Mouse (Mus musculus) E14TG2a.4 (cell line): ENCODE data around the gene Dusp22.

Source experiments
- CTCF ChIP-seq: conservative IDR thresholded peaks from 2 replicates; pipeline ENCODE4 v1.5.1; 2014; ENCODE audit warnings: low read length
- NANOG ChIP-seq: IDR thresholded peaks from 2 replicates; pipeline ENCODE4 v1.6.1; 2014; ENCODE audit warnings: borderline replicate concordance, low read length, mixed read lengths
- POU5F1 ChIP-seq: IDR thresholded peaks from 2 replicates; pipeline ENCODE4 v1.6.1; 2014; ENCODE audit warnings: low read length, borderline replicate concordance

- TF ChIP-seq CTCF (no peak), NANOG (no peak), POU5F1 (no peak)
Observed at GRCm38 (mm10) chr13:30750461-30751303, 90.9 kb downstream of the Dusp22 start.
